Mouse (Mus musculus): ENCODE measurements around the gene Magi2. TPM values are rescaled to one million over a fixed set of nuclear protein-coding genes. Genes with fewer than 3 reads are reported as not detected.

Gene Magi2
- polyA plus RNA-seq, 1 experiment from 2014 or later: 6.1 TPM

- Histone ChIP-seq H3K9ac (ENCODE audit: low read length) (no peak overlapping the region), H3K36me3 (ENCODE audit: control insufficient read depth, insufficient read depth, low read length) (no peaks in the 10 kb centered on the region), H3K4me2 (ENCODE audit: low read depth) (no peak overlapping the region), H3K4me3 (ENCODE audit: low read depth, low read length) (no peak overlapping the region), H3K27ac (ENCODE audit: low read depth, low read length) (no peak overlapping the region), H3K9me3 (ENCODE audit: control insufficient read depth, low read length) (no peaks in the 10 kb centered on the region), H3K27me3 (ENCODE audit: control insufficient read depth, insufficient read depth, low read length) (no peaks in the 10 kb centered on the region), H3K4me1 (ENCODE audit: control insufficient read depth, insufficient read depth, low read length) (peaks cover 2% of the 10 kb centered on the region; the same call in 1 of the 2 replicates)
- 74% methylated on average over 1 of the region's 1 CpGs for WGBS
- DNase-seq (ENCODE audit: low spot score) (no peak), ATAC-seq (ENCODE audit: insufficient read depth, low FRiP score, low TSS enrichment) (no peak)
Observed at GRCm38 (mm10) chr5:20065081-20065480, 838.2 kb downstream of the Magi2 start.

- no peaks in the 10 kb centered on the region for H3K36me3 ChIP-seq (ENCODE audit: control insufficient read depth, insufficient read depth, low read length)
- H3K9me3 ChIP-seq (ENCODE audit: control insufficient read depth, low read length): no peaks in the 10 kb centered on the region
- no peak overlapping the region for H3K4me3 ChIP-seq (ENCODE audit: low read depth, low read length)
- H3K4me1 ChIP-seq (ENCODE audit: control insufficient read depth, insufficient read depth, low read length): peaks cover 2% of the 10 kb centered on the region; the same call in 1 of the 2 replicates
- no peak overlapping the region for H3K9ac ChIP-seq (ENCODE audit: low read length)
- no peaks in the 10 kb centered on the region for H3K27me3 ChIP-seq (ENCODE audit: control insufficient read depth, insufficient read depth, low read length)
- H3K4me2 ChIP-seq (ENCODE audit: low read depth): no peak overlapping the region
- ATAC-seq (ENCODE audit: insufficient read depth, low FRiP score, low TSS enrichment): peak; percentile 58; the same call in 1 of the 2 replicates
- 40% methylated on average over 1 of the region's 1 CpGs for WGBS
- DNase-seq (ENCODE audit: low spot score): no peak
- H3K27ac ChIP-seq (ENCODE audit: low read depth, low read length): no peak overlapping the region
Observed at GRCm38 (mm10) chr5:20068496-20068895, 841.7 kb downstream of the Magi2 start.

GRCm38 (mm10) chr5:20068921-20069486, 842.2 kb downstream of the Magi2 start:
- no peak overlapping the region for H3K27ac ChIP-seq (ENCODE audit: low read depth, low read length)

GRCm38 (mm10) chr5:20074101-20074500, 847.3 kb downstream of the Magi2 start:
- no peaks in the 10 kb centered on the region for H3K9me3 ChIP-seq (ENCODE audit: control insufficient read depth, low read length)
- no peak overlapping the region for H3K4me2 ChIP-seq (ENCODE audit: low read depth)
- 74% methylated on average over 5 of the region's 5 CpGs for WGBS
- H3K27ac ChIP-seq (ENCODE audit: low read depth, low read length): no peak overlapping the region
- DNase-seq (ENCODE audit: low spot score) (no peak), ATAC-seq (ENCODE audit: insufficient read depth, low FRiP score, low TSS enrichment) (no peak)
- H3K9ac ChIP-seq (ENCODE audit: low read length): no peak overlapping the region
- H3K4me1 ChIP-seq (ENCODE audit: control insufficient read depth, insufficient read depth, low read length): no peaks in the 10 kb centered on the region
- no peak overlapping the region for H3K4me3 ChIP-seq (ENCODE audit: low read depth, low read length)
- H3K27me3 ChIP-seq (ENCODE audit: control insufficient read depth, insufficient read depth, low read length): no peaks in the 10 kb centered on the region
- H3K36me3 ChIP-seq (ENCODE audit: control insufficient read depth, insufficient read depth, low read length): no peaks in the 10 kb centered on the region

More at GRCm38 (mm10) chr5:20068921-20069486, 842.2 kb downstream of the Magi2 start:
- Histone ChIP-seq H3K36me3 (ENCODE audit: control insufficient read depth, insufficient read depth, low read length) (no peaks in the 10 kb centered on the region), H3K4me3 (ENCODE audit: low read depth, low read length) (no peak overlapping the region), H3K4me1 (ENCODE audit: control insufficient read depth, insufficient read depth, low read length) (peaks cover 2% of the 10 kb centered on the region; the same call in 1 of the 2 replicates), H3K9me3 (ENCODE audit: control insufficient read depth, low read length) (no peaks in the 10 kb centered on the region), H3K4me2 (ENCODE audit: low read depth) (no peak overlapping the region), H3K9ac (ENCODE audit: low read length) (no peak overlapping the region), H3K27me3 (ENCODE audit: control insufficient read depth, insufficient read depth, low read length) (no peaks in the 10 kb centered on the region)
- WGBS: 33% methylated on average over 3 of the region's 3 CpGs
- DNase-seq (ENCODE audit: low spot score) (no peak), ATAC-seq (ENCODE audit: insufficient read depth, low FRiP score, low TSS enrichment) (no peak)

- 94% methylated on average over 4 of the region's 4 CpGs for WGBS
- no peak overlapping the region for H3K4me2 ChIP-seq (ENCODE audit: low read depth)
- no peaks in the 10 kb centered on the region for H3K4me1 ChIP-seq (ENCODE audit: control insufficient read depth, insufficient read depth, low read length)
Observed at GRCm38 (mm10) chr5:20074867-20075266, 848.0 kb downstream of the Magi2 start.

GRCm38 (mm10) chr5:20078931-20079330, 852.1 kb downstream of the Magi2 start:
- no peaks in the 10 kb centered on the region for H3K9me3 ChIP-seq (ENCODE audit: control insufficient read depth, low read length)
- no peak overlapping the region for H3K9ac ChIP-seq (ENCODE audit: low read length)
- H3K27ac ChIP-seq (ENCODE audit: low read depth, low read length): no peak overlapping the region
- no peaks in the 10 kb centered on the region for H3K27me3 ChIP-seq (ENCODE audit: control insufficient read depth, insufficient read depth, low read length)
- no peaks in the 10 kb centered on the region for H3K4me1 ChIP-seq (ENCODE audit: control insufficient read depth, insufficient read depth, low read length)
- H3K4me2 ChIP-seq (ENCODE audit: low read depth): no peak overlapping the region
- ATAC-seq (ENCODE audit: insufficient read depth, low FRiP score, low TSS enrichment): no peak
- 79% methylated on average over 7 of the region's 7 CpGs for WGBS
- no peaks in the 10 kb centered on the region for H3K36me3 ChIP-seq (ENCODE audit: control insufficient read depth, insufficient read depth, low read length)
- no peak overlapping the region for H3K4me3 ChIP-seq (ENCODE audit: low read depth, low read length)
- DNase-seq (ENCODE audit: low spot score): no peak

More at GRCm38 (mm10) chr5:20074867-20075266, 848.0 kb downstream of the Magi2 start:
- Histone ChIP-seq H3K4me3 (ENCODE audit: low read depth, low read length) (no peak overlapping the region), H3K9me3 (ENCODE audit: control insufficient read depth, low read length) (no peaks in the 10 kb centered on the region), H3K27ac (ENCODE audit: low read depth, low read length) (no peak overlapping the region), H3K9ac (ENCODE audit: low read length) (no peak overlapping the region), H3K27me3 (ENCODE audit: control insufficient read depth, insufficient read depth, low read length) (no peaks in the 10 kb centered on the region), H3K36me3 (ENCODE audit: control insufficient read depth, insufficient read depth, low read length) (no peaks in the 10 kb centered on the region)
- no peak for DNase-seq (ENCODE audit: low spot score)
- ATAC-seq (ENCODE audit: insufficient read depth, low FRiP score, low TSS enrichment): no peak

GRCm38 (mm10) chr5:20080605-20081309, 853.9 kb downstream of the Magi2 start:
- Histone ChIP-seq H3K27me3 (ENCODE audit: control insufficient read depth, insufficient read depth, low read length) (no peaks in the 10 kb centered on the region), H3K4me1 (ENCODE audit: control insufficient read depth, insufficient read depth, low read length) (no peaks in the 10 kb centered on the region), H3K9ac (ENCODE audit: low read length) (no peak overlapping the region), H3K27ac (ENCODE audit: low read depth, low read length) (no peak overlapping the region), H3K4me3 (ENCODE audit: low read depth, low read length) (no peak overlapping the region), H3K36me3 (ENCODE audit: control insufficient read depth, insufficient read depth, low read length) (no peaks in the 10 kb centered on the region), H3K4me2 (ENCODE audit: low read depth) (no peak overlapping the region), H3K9me3 (ENCODE audit: control insufficient read depth, low read length) (no peaks in the 10 kb centered on the region)
- 85% methylated on average over 9 of the region's 9 CpGs for WGBS
- ATAC-seq (ENCODE audit: insufficient read depth, low FRiP score, low TSS enrichment): no peak
- DNase-seq (ENCODE audit: low spot score): no peak

GRCm38 (mm10) chr5:20082368-20082767, 855.5 kb downstream of the Magi2 start:
- H3K27me3 ChIP-seq (ENCODE audit: control insufficient read depth, insufficient read depth, low read length): no peaks in the 10 kb centered on the region
- no peaks in the 10 kb centered on the region for H3K9me3 ChIP-seq (ENCODE audit: control insufficient read depth, low read length)
- H3K36me3 ChIP-seq (ENCODE audit: control insufficient read depth, insufficient read depth, low read length): no peaks in the 10 kb centered on the region
- H3K4me3 ChIP-seq (ENCODE audit: low read depth, low read length): no peak overlapping the region
- no peak overlapping the region for H3K4me2 ChIP-seq (ENCODE audit: low read depth)
- DNase-seq (ENCODE audit: low spot score): no peak
- no peak for ATAC-seq (ENCODE audit: insufficient read depth, low FRiP score, low TSS enrichment)
- 81% methylated on average over 1 of the region's 1 CpGs for WGBS
- H3K27ac ChIP-seq (ENCODE audit: low read depth, low read length): no peak overlapping the region
- H3K9ac ChIP-seq (ENCODE audit: low read length): no peak overlapping the region
- no peaks in the 10 kb centered on the region for H3K4me1 ChIP-seq (ENCODE audit: control insufficient read depth, insufficient read depth, low read length)

GRCm38 (mm10) chr5:20087083-20087482, 860.2 kb downstream of the Magi2 start:
- Histone ChIP-seq H3K36me3 (ENCODE audit: control insufficient read depth, insufficient read depth, low read length) (no peaks in the 10 kb centered on the region), H3K9me3 (ENCODE audit: control insufficient read depth, low read length) (no peaks in the 10 kb centered on the region), H3K4me1 (ENCODE audit: control insufficient read depth, insufficient read depth, low read length) (no peaks in the 10 kb centered on the region), H3K9ac (ENCODE audit: low read length) (no peak overlapping the region), H3K4me2 (ENCODE audit: low read depth) (no peak overlapping the region), H3K4me3 (ENCODE audit: low read depth, low read length) (no peak overlapping the region), H3K27ac (ENCODE audit: low read depth, low read length) (no peak overlapping the region), H3K27me3 (ENCODE audit: control insufficient read depth, insufficient read depth, low read length) (no peaks in the 10 kb centered on the region)
- DNase-seq (ENCODE audit: low spot score) (no peak), ATAC-seq (ENCODE audit: insufficient read depth, low FRiP score, low TSS enrichment) (no peak)
- WGBS: 81% methylated on average over 6 of the region's 6 CpGs
